Comparison of ENCODE assay signal across 22 mouse cellular contexts in genomic region chr2:89306974-89307373, GRCm38 (mm10). TPM values are rescaled to one million over a fixed set of nuclear protein-coding genes. Genes with fewer than 3 reads are reported as not detected.
DNase-seq lines count a peak whose midpoint lies in the region; ATAC-seq and TF ChIP-seq lines count a peak whose summit lies in the region.
"Had no signal": no experiment of that assay in that cellular context is flagged by ENCODE, and none has a peak within 500 bp of the region (broad histone marks: within the 10 kb centered on the region; RNA-seq: fewer than 3 reads in every experiment).

Gene Olfr1231, minus strand, starts transcription at chr2:89307074.

- WGBS in midbrain, embryonic 16.5 days: 65% methylated on average over 2 of the region's 2 CpGs
- 74% methylated on average over 2 of the region's 2 CpGs for WGBS in midbrain, embryonic 10.5 days

- H3K36me3 ChIP-seq in midbrain, embryonic 16.5 days (ENCODE audit: control insufficient read depth, insufficient read depth, low read length): no peaks in the 10 kb centered on the region
- no peaks in the 10 kb centered on the region for H3K36me3 ChIP-seq in midbrain, embryonic 10.5 days
- H3K36me3 ChIP-seq: embryonic facial prominence, embryonic 10.5 days; embryonic facial prominence, embryonic 12.5 days; forebrain, embryonic 15.5 days had no signal

- H3K9me3 ChIP-seq in midbrain, embryonic 16.5 days (replicated peaks; ENCODE audit: control insufficient read depth, low read length, poor library complexity, severe bottlenecking): no peaks in the 10 kb centered on the region
- no peaks in the 10 kb centered on the region for H3K9me3 ChIP-seq in midbrain, embryonic 10.5 days (replicated peaks)
- H3K9me3 ChIP-seq: embryonic facial prominence, embryonic 10.5 days; embryonic facial prominence, embryonic 12.5 days; forebrain, embryonic 13.5 days; forebrain, embryonic 15.5 days had no signal

- no peak within 1 kb of the TSS for H3K9ac ChIP-seq in midbrain, embryonic 16.5 days (ENCODE audit: low read depth, low read length)
- H3K9ac ChIP-seq: embryonic facial prominence, embryonic 12.5 days; forebrain, embryonic 13.5 days; forebrain, embryonic 15.5 days; forebrain, postnatal 0 days had no signal

- TF ChIP-seq POLR2A in brain, embryonic 14.5 days (IDR thresholded peaks at IDR 0.05; ENCODE audit: borderline replicate concordance, extremely low read depth, insufficient read depth, insufficient read length, poor library complexity, severe bottlenecking): no peak

- no peaks in the 10 kb centered on the region for H3K4me1 ChIP-seq in midbrain, embryonic 16.5 days (ENCODE audit: control insufficient read depth, insufficient read depth, low read length)
- H3K4me1 ChIP-seq in midbrain, embryonic 10.5 days: no peaks in the 10 kb centered on the region
- H3K4me1 ChIP-seq: embryonic facial prominence, embryonic 10.5 days; embryonic facial prominence, embryonic 12.5 days; forebrain, embryonic 13.5 days; forebrain, embryonic 15.5 days had no signal

- no peaks in the 10 kb centered on the region for H3K27me3 ChIP-seq in midbrain, embryonic 16.5 days (ENCODE audit: control insufficient read depth, insufficient read depth, low read depth, low read length)
- H3K27me3 ChIP-seq in midbrain, embryonic 10.5 days (ENCODE audit: low read depth, poor library complexity, severe bottlenecking): no peaks in the 10 kb centered on the region
- H3K27me3 ChIP-seq: embryonic facial prominence, embryonic 12.5 days; forebrain, embryonic 13.5 days; forebrain, embryonic 15.5 days had no signal

- no peak for TF ChIP-seq CTCF in brain, embryonic 14.5 days (IDR thresholded peaks at IDR 0.05; ENCODE audit: borderline replicate concordance, extremely low read depth, insufficient read depth, insufficient read length)

- H3K4me3 ChIP-seq in midbrain, embryonic 16.5 days (ENCODE audit: low read depth, low read length): no peak within 1 kb of the TSS
- H3K4me3 ChIP-seq in midbrain, embryonic 10.5 days: no peak within 1 kb of the TSS
- H3K4me3 ChIP-seq: embryonic facial prominence, embryonic 10.5 days; embryonic facial prominence, embryonic 12.5 days; forebrain, embryonic 13.5 days; forebrain, embryonic 15.5 days had no signal

- H3K27ac ChIP-seq in midbrain, embryonic 16.5 days (ENCODE audit: low read length): no peak within 1 kb of the TSS
- H3K27ac ChIP-seq in midbrain, embryonic 10.5 days (replicated peaks): no peak within 1 kb of the TSS
- H3K27ac ChIP-seq: embryonic facial prominence, embryonic 10.5 days; embryonic facial prominence, embryonic 12.5 days; forebrain, embryonic 13.5 days; forebrain, embryonic 15.5 days had no signal

- peak; percentile 54; the same call in 1 of the 2 replicates for ATAC-seq in midbrain, embryonic 16.5 days
- ATAC-seq: forebrain, embryonic 13.5 days; forebrain, embryonic 15.5 days; forebrain, postnatal 0 days had no signal

- no peak for DNase-seq in midbrain, embryonic 10.5 days (ENCODE audit: low spot score)
- peak; percentile 1 for DNase-seq in brain, adult 2 months (ENCODE audit: low read depth, low spot score)
- DNase-seq in brain, embryonic 14.5 days (ENCODE audit: low read depth): peak; percentile 15
- DNase-seq in spleen, adult 18-20 months: no peak
- DNase-seq: adrenal gland, adult 2 months; adrenal gland, postnatal 10 days; adrenal gland, postnatal 25 days; cerebellum, adult 11 months; cerebellum, adult 18-20 months; cerebellum, adult 8-10 months; cerebellum, adult 9-11 months; cerebellum, postnatal 14 days; cerebellum, postnatal 36 days; embryo, embryonic 11 days; forebrain, postnatal 0 days had no signal

- no peak within 1 kb of the TSS for H3K4me2 ChIP-seq in midbrain, embryonic 16.5 days (ENCODE audit: low read length)
- H3K4me2 ChIP-seq: embryonic facial prominence, embryonic 12.5 days; forebrain, embryonic 13.5 days; forebrain, embryonic 15.5 days had no signal

RNA-seq across cellular contexts. Expression of gene Olfr1231, which starts in this region (rescaled TPM):
- polyA plus RNA-seq in midbrain, embryonic 16.5 days (2015; fragmentation: Nextera tagmentation; extraction: Ambion mirVana): not detected in 2 replicates
- not detected in 2 replicates for polyA plus RNA-seq in midbrain, embryonic 10.5 days (2016; fragmentation: Nextera tagmentation; extraction: Ambion mirVana)
- not detected in 2 replicates for polyA plus RNA-seq in brain, embryonic 14.5 days (2012; rRNA removed)
- polyA plus RNA-seq: adrenal gland, adult 2 months; C2C12; embryonic facial prominence, embryonic 10.5 days; embryonic facial prominence, embryonic 12.5 days; forebrain, embryonic 11.5 days; forebrain, embryonic 13.5 days; forebrain, embryonic 15.5 days; forebrain, postnatal 0 days had no signal

Comparison
In these comparisons a context has a peak if more than half of its experiments do, and no peak if none do; other contexts are left out.
1. Peak in ATAC-seq in midbrain, embryonic 16.5 days; RNA of the gene not detected or under 1 TPM.
2. Peak in DNase-seq in brain, embryonic 14.5 days; RNA of the gene not detected or under 1 TPM.